In genomic region chr5:134341321-134341720, GRCm38 (mm10) we compare ENCODE assay signal across 9 mouse cellular contexts. TPM values are rescaled to one million over a fixed set of nuclear protein-coding genes. Genes with fewer than 3 reads are reported as not detected.
DNase-seq lines count a peak whose midpoint lies in the region; ATAC-seq and TF ChIP-seq lines count a peak whose summit lies in the region.
"Had no signal": no experiment of that assay in that cellular context is flagged by ENCODE, and none has a peak within 500 bp of the region (broad histone marks: within the 10 kb centered on the region; RNA-seq: fewer than 3 reads in every experiment).

No protein-coding gene starts in this region.

- 0 out of 2 replicates have a peak, but pooled peaks have one; percentile 44 for ATAC-seq in forebrain, embryonic 14.5 days
- ATAC-seq in forebrain, embryonic 11.5 days (replicated peaks; ENCODE audit: low FRiP score), result no peak
- peak; percentile 46; the same call in 1 of the 2 replicates for ATAC-seq in lung, embryonic 14.5 days (ENCODE audit: insufficient read depth)

- no peaks in the 10 kb centered on the region for H3K9me3 ChIP-seq in forebrain, embryonic 14.5 days (replicated peaks; ENCODE audit: control insufficient read depth, low read length)
- H3K9me3 ChIP-seq in forebrain, embryonic 11.5 days (ENCODE audit: control insufficient read depth, low read length), result no peaks in the 10 kb centered on the region
- H3K9me3 ChIP-seq in lung, embryonic 14.5 days (ENCODE audit: low read depth, low read length), result no peaks in the 10 kb centered on the region
- H3K9me3 ChIP-seq: heart, embryonic 15.5 days had no signal

- H3K4me1 ChIP-seq in forebrain, embryonic 14.5 days (ENCODE audit: control insufficient read depth, insufficient read depth, low read length), result no peaks in the 10 kb centered on the region
- H3K4me1 ChIP-seq in forebrain, embryonic 11.5 days (replicated peaks; ENCODE audit: control insufficient read depth, insufficient read depth, low read length), result 0 out of 2 replicates have a peak, but pooled peaks cover 3% of the 10 kb centered on the region
- no peaks in the 10 kb centered on the region for H3K4me1 ChIP-seq in lung, embryonic 14.5 days (ENCODE audit: insufficient read depth)

- no peak overlapping the region for H3K9ac ChIP-seq in forebrain, embryonic 14.5 days (ENCODE audit: low read length)
- H3K9ac ChIP-seq in forebrain, embryonic 11.5 days (ENCODE audit: low read length), result no peak overlapping the region
- H3K9ac ChIP-seq in lung, embryonic 14.5 days, result no peak overlapping the region
- H3K9ac ChIP-seq: heart, embryonic 15.5 days had no signal

- no peaks in the 10 kb centered on the region for H3K27me3 ChIP-seq in forebrain, embryonic 14.5 days (replicated peaks; ENCODE audit: control insufficient read depth, insufficient read depth, low read length)
- no peaks in the 10 kb centered on the region for H3K27me3 ChIP-seq in forebrain, embryonic 11.5 days (ENCODE audit: control insufficient read depth, insufficient read depth, low read length)
- H3K27me3 ChIP-seq in lung, embryonic 14.5 days (ENCODE audit: insufficient read depth, low read length), result no peaks in the 10 kb centered on the region
- H3K27me3 ChIP-seq: heart, embryonic 15.5 days had no signal

- WGBS in forebrain, embryonic 14.5 days, result 71% methylated on average over 10 of the region's 10 CpGs
- 75% methylated on average over 10 of the region's 10 CpGs for whole genome bisulfite sequencing in forebrain, embryonic 11.5 days
- 64% methylated on average over 10 of the region's 10 CpGs for WGBS in lung, embryonic 14.5 days

- no peak overlapping the region for H3K4me2 ChIP-seq in forebrain, embryonic 14.5 days (ENCODE audit: low read length)
- H3K4me2 ChIP-seq in forebrain, embryonic 11.5 days (ENCODE audit: low read depth, low read length, severe bottlenecking), result no peak overlapping the region
- H3K4me2 ChIP-seq in lung, embryonic 14.5 days, result no peak overlapping the region
- H3K4me2 ChIP-seq: heart, embryonic 15.5 days had no signal

- peak; percentile 67 for TF ChIP-seq CTCF in lung, embryonic 14.5 days (IDR thresholded peaks at IDR 0.05; ENCODE audit: low read depth)

- no peak overlapping the region for H3K27ac ChIP-seq in forebrain, embryonic 14.5 days (ENCODE audit: low read depth, low read length)
- H3K27ac ChIP-seq in forebrain, embryonic 11.5 days (ENCODE audit: low read depth, low read length), result no peak overlapping the region
- no peak overlapping the region for H3K27ac ChIP-seq in lung, embryonic 14.5 days (ENCODE audit: low read depth)
- H3K27ac ChIP-seq: heart, embryonic 15.5 days had no signal

- peak; percentile 66 for DNase-seq in forebrain, embryonic 14.5 days (ENCODE audit: low spot score)
- no peak for DNase-seq in forebrain, embryonic 11.5 days (ENCODE audit: low spot score)
- DNase-seq in lung, embryonic 14.5 days, result peak; percentile 80
- DNase-seq in lung, adult 18-20 months, result no peak
- peak; percentile 55 for DNase-seq in ZHBTc4 (ENCODE audit: low read depth, low spot score)
- peak; percentile 73 for DNase-seq in naive thymus-derived CD4-positive, alpha-beta T cell, adult 2 months (ENCODE audit: low read depth)
- DNase-seq in left cerebral cortex, adult 18-20 months (ENCODE audit: low spot score in 2 of 2), result no peak
- no peak for DNase-seq in spleen, postnatal 4 days (ENCODE audit: low spot score in 2 of 2)

- no peaks in the 10 kb centered on the region for H3K36me3 ChIP-seq in forebrain, embryonic 14.5 days (ENCODE audit: control insufficient read depth, insufficient read depth, low read length)
- H3K36me3 ChIP-seq in forebrain, embryonic 11.5 days (ENCODE audit: control insufficient read depth, insufficient read depth, low read length), result no peaks in the 10 kb centered on the region
- no peaks in the 10 kb centered on the region for H3K36me3 ChIP-seq in lung, embryonic 14.5 days (ENCODE audit: insufficient read depth)
- H3K36me3 ChIP-seq: heart, embryonic 15.5 days had no signal

- H3K4me3 ChIP-seq in forebrain, embryonic 14.5 days (ENCODE audit: low read depth, low read length), result no peak overlapping the region
- no peak overlapping the region for H3K4me3 ChIP-seq in forebrain, embryonic 11.5 days (ENCODE audit: low read depth, low read length)
- no peak overlapping the region for H3K4me3 ChIP-seq in lung, embryonic 14.5 days (ENCODE audit: low read depth, low read length)
- H3K4me3 ChIP-seq: heart, embryonic 15.5 days had no signal

RNA-seq across cellular contexts. Expression of gene Gtf2i, which starts 26.8 kb away (rescaled TPM):
- polyA plus RNA-seq in forebrain, embryonic 14.5 days (2014; fragmentation: Nextera tagmentation; extraction: Ambion mirVana), result 111 and 122 TPM in 2 replicates
- polyA plus RNA-seq in forebrain, embryonic 11.5 days (2014; fragmentation: Nextera tagmentation; extraction: Ambion mirVana), result 214 and 239 TPM in 2 replicates
- polyA plus RNA-seq in lung, embryonic 14.5 days (2014; fragmentation: Nextera tagmentation; extraction: Ambion mirVana), result 183 and 185 TPM in 2 replicates
- total RNA-seq in left cerebral cortex, adult 18-20 months (2021), result 100 to 1,000 TPM; 204 to 207 TPM

Comparison
In these comparisons a context has a peak if more than half of its experiments do, and no peak if none do; other contexts are left out.
1. DNase-seq: peak in forebrain, embryonic 14.5 days (single experiment), lung, embryonic 14.5 days (single experiment), ZHBTc4 (single experiment) and naive thymus-derived CD4-positive, alpha-beta T cell, adult 2 months (single experiment); none in forebrain, embryonic 11.5 days (single experiment), lung, adult 18-20 months (0 of 2), left cerebral cortex, adult 18-20 months (0 of 2) and spleen, postnatal 4 days (0 of 2).